Mouse (Mus musculus) embryo, embryonic 11 days (tissue): ENCODE results near the gene Rnpepl1.

Experiments used
- DNase-seq: peaks from one replicate; pipeline ENCODE4 v3.0.0-alpha.2; 2015

The Rnpepl1 gene

GRCm38 (mm10) chr1:92910239-92910885 lies at the start of gene Rnpepl1:
Gene Rnpepl1 (plus strand): TSS chr1:92910783.
- DNase-seq: peak; percentile 91

- DNase-seq: no peak
Measured at GRCm38 (mm10) chr1:92861503-92861902, 49.1 kb upstream of the Rnpepl1 start.

- DNase-seq: no peak
Measured at GRCm38 (mm10) chr1:92863268-92863667, 47.3 kb upstream of the Rnpepl1 start.

GRCm38 (mm10) chr1:92866170-92866569 lies 44.4 kb upstream of the Rnpepl1 start:
- DNase-seq: no peak

GRCm38 (mm10) chr1:92869985-92870384 lies 40.6 kb upstream of the Rnpepl1 start:
- DNase-seq: no peak

- no peak for DNase-seq
Measured at GRCm38 (mm10) chr1:92872666-92873065, 37.9 kb upstream of the Rnpepl1 start.

GRCm38 (mm10) chr1:92874011-92874410 lies 36.6 kb upstream of the Rnpepl1 start:
- no peak for DNase-seq

- DNase-seq: no peak
Measured at GRCm38 (mm10) chr1:92875360-92876111, 35.0 kb upstream of the Rnpepl1 start.

- peak; percentile 26 for DNase-seq
Measured at GRCm38 (mm10) chr1:92877431-92877978, 33.1 kb upstream of the Rnpepl1 start.

- DNase-seq: no peak
Measured at GRCm38 (mm10) chr1:92878066-92878741, 32.4 kb upstream of the Rnpepl1 start.

GRCm38 (mm10) chr1:92879266-92879665 lies 31.3 kb upstream of the Rnpepl1 start:
- DNase-seq: no peak

- no peak for DNase-seq
Measured at GRCm38 (mm10) chr1:92880101-92880500, 30.5 kb upstream of the Rnpepl1 start.

- no peak for DNase-seq
Measured at GRCm38 (mm10) chr1:92881982-92882381, 28.6 kb upstream of the Rnpepl1 start.

- no peak for DNase-seq
Measured at GRCm38 (mm10) chr1:92888901-92889655, 21.5 kb upstream of the Rnpepl1 start.

GRCm38 (mm10) chr1:92892791-92893190 lies 17.8 kb upstream of the Rnpepl1 start:
- DNase-seq: no peak

- no peak for DNase-seq
Measured at GRCm38 (mm10) chr1:92893896-92894295, 16.7 kb upstream of the Rnpepl1 start.

- DNase-seq: peak; percentile 87
Measured at GRCm38 (mm10) chr1:92895089-92895488, 15.5 kb upstream of the Rnpepl1 start.

GRCm38 (mm10) chr1:92902786-92903185 lies 7.8 kb upstream of the Rnpepl1 start, which contains the start of gene Ankmy1:
Gene Ankmy1 (minus strand): TSS chr1:92902906.
- peak; percentile 86 for DNase-seq

GRCm38 (mm10) chr1:92903627-92904026 lies 7.0 kb upstream of the Rnpepl1 start:
- no peak for DNase-seq

- DNase-seq: no peak
Measured at GRCm38 (mm10) chr1:92905703-92906310, 4.8 kb upstream of the Rnpepl1 start.

- peak; percentile 95 for DNase-seq
Measured at GRCm38 (mm10) chr1:92906779-92907631, 3.6 kb upstream of the Rnpepl1 start, which contains the start of gene Dusp28. Gene Dusp28 (plus strand): TSS chr1:92906981.
